Mouse (Mus musculus): ENCODE data around the gene Lrrc4b.

DNA sequence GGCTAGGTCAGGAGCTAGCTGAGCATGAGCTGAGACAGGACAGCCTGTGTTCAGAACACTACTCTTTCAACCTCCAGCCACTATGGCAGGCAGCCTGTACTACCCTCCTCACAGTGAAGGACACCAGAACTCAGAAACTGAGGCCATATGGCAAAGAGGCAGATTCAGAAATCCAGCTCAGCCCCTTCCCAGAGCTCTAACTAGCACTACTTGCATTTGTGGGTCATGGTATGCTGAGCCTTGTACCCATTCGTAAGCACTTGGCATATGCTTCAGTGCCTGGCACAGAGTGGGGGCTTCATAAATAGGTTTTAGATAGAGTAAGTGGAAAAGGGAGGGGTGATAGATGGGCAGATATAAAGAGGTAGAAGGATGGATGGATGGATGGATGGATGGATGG, 11.7 kb downstream of the Lrrc4b start:
- TF ChIP-seq HCFC1 (IDR thresholded peaks at IDR 0.05; ENCODE audit: borderline replicate concordance, insufficient read depth, low read length), result no peak
- TF ChIP-seq MAFK (IDR thresholded peaks at IDR 0.05; ENCODE audit: insufficient read depth, low read depth, low read length), result no peak
